Mouse (Mus musculus) embryonic facial prominence, embryonic 11.5 days (tissue): ENCODE measurements at regions not wholly inside any gene's neighbourhood (a gene's known extent, or its start where the extent isn't known, plus 50 kb on each side); places are given as distances from the start of the nearest gene placed in this dataset. TPM values are rescaled to one million over a fixed set of nuclear protein-coding genes. Genes with fewer than 3 reads are reported as not detected.

Experiments used
- ATAC-seq: fragments of 200-750 bp; cut with Nextera tagmentation; replicated peaks from 2 replicates; pipeline ENCODE4 v1.8.0; 2017; ENCODE audit warnings: low read depth; ENCODE audit not compliant: insufficient number of reproducible peaks, low FRiP score, low TSS enrichment
- DNase-seq: peaks from one replicate; pipeline ENCODE4 v3.0.0-alpha.2; 2015; ENCODE audit warnings: low spot score
- H3K27ac ChIP-seq: fragments of 300-500 bp; sonication (generic); replicated peaks from 2 replicates; pipeline ENCODE4 v1.5.1; 2014; ENCODE audit warnings: mild to moderate bottlenecking, low read depth, low read length, control low read depth
- H3K27me3 ChIP-seq: fragments of 300-500 bp; sonication (generic); 2 replicates; pipeline ENCODE4 v1.6.1; 2014; ENCODE audit warnings: mild to moderate bottlenecking, low read length, moderate library complexity, mixed read lengths; ENCODE audit not compliant: control insufficient read depth, insufficient read depth
- H3K36me3 ChIP-seq: fragments of 300-500 bp; sonication (generic); replicated peaks from 2 replicates; pipeline ENCODE4 v1.6.1; 2014; ENCODE audit warnings: low read depth, mild to moderate bottlenecking, low read length, moderate library complexity, mixed read lengths; ENCODE audit not compliant: control insufficient read depth, insufficient read depth
- H3K4me1 ChIP-seq: fragments of 300-500 bp; sonication (generic); 2 replicates; pipeline ENCODE4 v1.6.1; 2014; ENCODE audit warnings: low read length, mixed read lengths; ENCODE audit not compliant: control insufficient read depth, insufficient read depth
- H3K4me2 ChIP-seq: fragments of 300-500 bp; sonication (generic); 2 replicates; pipeline ENCODE4 v1.6.1; 2014; ENCODE audit warnings: low read depth, mild to moderate bottlenecking, control low read depth, low read length, moderate library complexity
- H3K4me3 ChIP-seq: fragments of 300-500 bp; sonication (generic); 2 replicates; pipeline ENCODE4 v1.5.1; 2014; ENCODE audit warnings: low read depth, low read length, control low read depth
- H3K9ac ChIP-seq: fragments of 300-500 bp; sonication (generic); replicated peaks from 2 replicates; pipeline ENCODE4 v1.6.1; 2014; ENCODE audit warnings: mild to moderate bottlenecking, control low read depth, low read length
- H3K9me3 ChIP-seq: fragments of 300-500 bp; sonication (generic); replicated peaks from 2 replicates; pipeline ENCODE4 v1.6.1; 2016; ENCODE audit warnings: mild to moderate bottlenecking, low read length, inconsistent platforms, mixed read lengths; ENCODE audit not compliant: control insufficient read depth
- WGBS: fragments of 180-500 bp; shearing (Covaris S2); extraction: QIAGEN DNeasy Blood & Tissue Kit; methylation state at CpG from one replicate; pipeline ENCODE4 v1.1.7; 2014; 5-methylcytosine and 5-hydroxymethylcytosine counted together
- microRNA-seq: library from miRNA; unstranded; fragments of <30 nt; microRNA quantifications from one replicate; pipeline ENCODE4, GENCODE M21; 2016; ENCODE audit warnings: borderline number of aligned reads

- H3K27ac ChIP-seq: no peak overlapping the region
- DNase-seq (no peak), ATAC-seq (no peak)
- no peaks in the 10 kb centered on the region for H3K36me3 ChIP-seq
- WGBS: 72% methylated on average over 4 of the region's 4 CpGs
- no peaks in the 10 kb centered on the region for H3K27me3 ChIP-seq
- no peaks in the 10 kb centered on the region for H3K9me3 ChIP-seq
- no peak overlapping the region for H3K4me2 ChIP-seq
- H3K4me3 ChIP-seq: no peak overlapping the region
- H3K9ac ChIP-seq: no peak overlapping the region
- H3K4me1 ChIP-seq: no peaks in the 10 kb centered on the region
These were observed 70.9 kb upstream of the Adgrl4 start for GRCm38 (mm10) chr3:151366707-151367306.

GRCm38 (mm10) chr3:151383326-151384019 lies 54.2 kb upstream of the Adgrl4 start:
- DNase-seq: no peak
- H3K27me3 ChIP-seq: no peaks in the 10 kb centered on the region
- no peak overlapping the region for H3K4me2 ChIP-seq
- H3K27ac ChIP-seq: no peak overlapping the region
- no peaks in the 10 kb centered on the region for H3K4me1 ChIP-seq
- no peaks in the 10 kb centered on the region for H3K9me3 ChIP-seq
- 65% methylated on average over 5 of the region's 5 CpGs for WGBS
- no peak for ATAC-seq
- no peaks in the 10 kb centered on the region for H3K36me3 ChIP-seq
- no peak overlapping the region for H3K9ac ChIP-seq
- no peak overlapping the region for H3K4me3 ChIP-seq

GRCm38 (mm10) chr3:151384850-151385249 lies 52.8 kb upstream of the Adgrl4 start:
- DNase-seq (no peak), ATAC-seq (no peak)
- no peak overlapping the region for H3K9ac ChIP-seq
- 80% methylated on average over 5 of the region's 5 CpGs for WGBS
- no peaks in the 10 kb centered on the region for H3K4me1 ChIP-seq
- no peaks in the 10 kb centered on the region for H3K9me3 ChIP-seq
- no peaks in the 10 kb centered on the region for H3K27me3 ChIP-seq
- no peak overlapping the region for H3K4me2 ChIP-seq
- no peaks in the 10 kb centered on the region for H3K36me3 ChIP-seq
- H3K27ac ChIP-seq: no peak overlapping the region
- no peak overlapping the region for H3K4me3 ChIP-seq

GRCm38 (mm10) chr3:151386103-151386502 lies 51.6 kb upstream of the Adgrl4 start:
- Histone ChIP-seq H3K27me3 (no peaks in the 10 kb centered on the region), H3K9ac (no peak overlapping the region), H3K27ac (no peak overlapping the region), H3K36me3 (no peaks in the 10 kb centered on the region), H3K9me3 (no peaks in the 10 kb centered on the region), H3K4me2 (no peak overlapping the region), H3K4me3 (no peak overlapping the region), H3K4me1 (no peaks in the 10 kb centered on the region)
- DNase-seq: no peak
- 82% methylated on average over 5 of the region's 5 CpGs for WGBS
- no peak for ATAC-seq

Small RNA genes lying in the stretch of these regions (microRNA-seq; reads per million reads assigned to microRNA genes)
- not detected for gene Mir3963
